Mouse (Mus musculus) heart, embryonic 15.5 days (tissue): ENCODE data around the gene Acat1. TPM values are rescaled to one million over a fixed set of nuclear protein-coding genes. Genes with fewer than 3 reads are reported as not detected.
A peak's percentile ranks its signal among the peaks of the same experiment; 100 is the strongest.

Experiments
- ATAC-seq: fragments of 200-750 bp; cut with Nextera tagmentation; replicated peaks from 2 replicates; pipeline ENCODE4 v1.8.0; 2017; ENCODE audit warnings: low read depth, moderate TSS enrichment; ENCODE audit not compliant: insufficient number of reproducible peaks, insufficient read depth, low FRiP score
- H3K27ac ChIP-seq: fragments of 300-500 bp; sonication (generic); 2 replicates; pipeline ENCODE4 v1.5.1; 2015; ENCODE audit warnings: mild to moderate bottlenecking, inconsistent platforms
- H3K27me3 ChIP-seq: fragments of 300-500 bp; sonication (generic); 2 replicates; pipeline ENCODE4 v1.6.1; 2015; ENCODE audit warnings: inconsistent platforms
- H3K36me3 ChIP-seq: fragments of 300-500 bp; sonication (generic); 2 replicates; pipeline ENCODE4 v1.6.1; 2015; ENCODE audit warnings: mild to moderate bottlenecking, inconsistent platforms
- H3K4me1 ChIP-seq: fragments of 300-500 bp; sonication (generic); replicated peaks from 2 replicates; pipeline ENCODE4 v1.6.1; 2015; ENCODE audit warnings: inconsistent platforms
- H3K4me2 ChIP-seq: fragments of 300-500 bp; sonication (generic); 2 replicates; pipeline ENCODE4 v1.6.1; 2015; ENCODE audit warnings: inconsistent platforms, mild to moderate bottlenecking, moderate library complexity
- H3K4me3 ChIP-seq: fragments of 300-500 bp; sonication (generic); 2 replicates; pipeline ENCODE4 v1.5.1; 2015; ENCODE audit warnings: mild to moderate bottlenecking, inconsistent platforms
- H3K9ac ChIP-seq: fragments of 300-500 bp; sonication (generic); 2 replicates; pipeline ENCODE4 v1.6.1; 2015; ENCODE audit warnings: mild to moderate bottlenecking, inconsistent platforms
- H3K9me3 ChIP-seq: fragments of 300-500 bp; sonication (generic); replicated peaks from 2 replicates; pipeline ENCODE4 v1.6.1; 2016; ENCODE audit warnings: inconsistent platforms
- WGBS: fragments of 180-500 bp; shearing (Covaris S2); methylation state at CpG from one replicate; pipeline ENCODE4 v1.1.7; 2015; ENCODE audit warnings: mixed read lengths; 5-methylcytosine and 5-hydroxymethylcytosine counted together
- polyA plus RNA-seq: library from polyadenylated mRNA; unstranded; fragments of >200 nt; fragmentation: Nextera tagmentation; extraction: Ambion mirVana; gene quantifications from 2 replicates; pipeline ENCODE4 v1.2.1, GENCODE M21; 2015

The Acat1 gene
- 189 and 222 TPM in 2 replicates for polyA plus RNA-seq

- ATAC-seq = peak; percentile 98
- Histone ChIP-seq H3K4me3 (peak within 1 kb of the TSS; percentile 69), H3K27me3 (no peaks in the 10 kb centered on the region), H3K27ac (peak within 1 kb of the TSS; percentile 86), H3K9me3 (no peaks in the 10 kb centered on the region), H3K4me2 (peak within 1 kb of the TSS; percentile 74), H3K4me1 (peaks cover 21% of the 10 kb centered on the region), H3K9ac (peak within 1 kb of the TSS; percentile 85), H3K36me3 (peaks cover 5% of the 10 kb centered on the region; the same call in 1 of the 2 replicates)
- WGBS = 2% methylated on average over 52 of the region's 52 CpGs
Measured at GRCm38 (mm10) chr9:53609968-53610781, at the start of gene Acat1. Acat1 (minus strand) TSS chr9:53610382.

GRCm38 (mm10) chr9:53634796-53635195 lies 24.6 kb upstream of the Acat1 start:
- Histone ChIP-seq H3K9ac (no peak overlapping the region), H3K4me1 (no peaks in the 10 kb centered on the region), H3K27ac (no peak overlapping the region), H3K36me3 (peaks cover 51% of the 10 kb centered on the region), H3K27me3 (no peaks in the 10 kb centered on the region), H3K4me2 (no peak overlapping the region), H3K9me3 (no peaks in the 10 kb centered on the region), H3K4me3 (no peak overlapping the region)
- WGBS = 92% methylated on average over 6 of the region's 6 CpGs
- ATAC-seq = no peak

GRCm38 (mm10) chr9:53615246-53615645 lies 5.1 kb upstream of the Acat1 start:
- H3K36me3 ChIP-seq = peaks cover 38% of the 10 kb centered on the region
- no peaks in the 10 kb centered on the region for H3K27me3 ChIP-seq
- H3K27ac ChIP-seq = 0 out of 2 replicates have a peak overlapping the region, but pooled peaks have one; percentile 24
- 0 out of 2 replicates have a peak, but pooled peaks cover 3% of the 10 kb centered on the region for H3K4me1 ChIP-seq
- ATAC-seq = no peak
- no peak overlapping the region for H3K9ac ChIP-seq
- no peaks in the 10 kb centered on the region for H3K9me3 ChIP-seq
- H3K4me3 ChIP-seq = no peak overlapping the region
- no peak overlapping the region for H3K4me2 ChIP-seq
- 37% methylated on average over 8 of the region's 8 CpGs for WGBS

GRCm38 (mm10) chr9:53614286-53614685 lies 4.1 kb upstream of the Acat1 start:
- Histone ChIP-seq H3K9ac (no peak overlapping the region), H3K36me3 (peaks cover 30% of the 10 kb centered on the region), H3K27ac (no peak overlapping the region), H3K9me3 (no peaks in the 10 kb centered on the region), H3K4me1 (peaks cover 6% of the 10 kb centered on the region; the same call in 1 of the 2 replicates), H3K4me3 (no peak overlapping the region), H3K4me2 (no peak overlapping the region), H3K27me3 (no peaks in the 10 kb centered on the region)
- WGBS = 85% methylated on average over 4 of the region's 4 CpGs
- ATAC-seq = no peak

GRCm38 (mm10) chr9:53609306-53609967 lies 745 bp downstream of the Acat1 start:
- no peaks in the 10 kb centered on the region for H3K9me3 ChIP-seq
- peak overlapping the region; percentile 86 for H3K27ac ChIP-seq
- no peak for ATAC-seq
- H3K4me3 ChIP-seq = peak overlapping the region; percentile 69
- H3K27me3 ChIP-seq = no peaks in the 10 kb centered on the region
- H3K4me1 ChIP-seq = peaks cover 26% of the 10 kb centered on the region
- H3K4me2 ChIP-seq = peak overlapping the region; percentile 74
- H3K9ac ChIP-seq = peak overlapping the region; percentile 85
- peaks cover 5% of the 10 kb centered on the region; the same call in 1 of the 2 replicates for H3K36me3 ChIP-seq
- WGBS = 63% methylated on average over 12 of the region's 12 CpGs

GRCm38 (mm10) chr9:53607816-53608215 lies 2.4 kb downstream of the Acat1 start:
- ATAC-seq = no peak
- Histone ChIP-seq H3K9ac (no peak overlapping the region), H3K4me2 (no peak overlapping the region), H3K27me3 (no peaks in the 10 kb centered on the region), H3K36me3 (no peaks in the 10 kb centered on the region; the same call in 1 of the 2 replicates), H3K4me1 (peaks cover 38% of the 10 kb centered on the region), H3K9me3 (no peaks in the 10 kb centered on the region), H3K4me3 (no peak overlapping the region), H3K27ac (no peak overlapping the region)
- WGBS = 90% methylated on average over 4 of the region's 4 CpGs

GRCm38 (mm10) chr9:53607192-53607591 lies 3.0 kb downstream of the Acat1 start:
- Histone ChIP-seq H3K4me2 (no peak overlapping the region), H3K4me3 (no peak overlapping the region), H3K27ac (no peak overlapping the region), H3K27me3 (no peaks in the 10 kb centered on the region), H3K9ac (no peak overlapping the region), H3K4me1 (peaks cover 38% of the 10 kb centered on the region), H3K36me3 (no peaks in the 10 kb centered on the region; the same call in 1 of the 2 replicates), H3K9me3 (no peaks in the 10 kb centered on the region)
- ATAC-seq = no peak
- 91% methylated on average over 3 of the region's 3 CpGs for WGBS

- Histone ChIP-seq H3K4me3 (no peak overlapping the region), H3K36me3 (no peaks in the 10 kb centered on the region; the same call in 1 of the 2 replicates), H3K4me2 (no peak overlapping the region), H3K27me3 (no peaks in the 10 kb centered on the region), H3K27ac (no peak overlapping the region), H3K9me3 (no peaks in the 10 kb centered on the region), H3K4me1 (peaks cover 38% of the 10 kb centered on the region), H3K9ac (no peak overlapping the region)
- 83% methylated on average over 5 of the region's 5 CpGs for WGBS
- ATAC-seq = no peak
Measured at GRCm38 (mm10) chr9:53604954-53605353, 5.2 kb downstream of the Acat1 start.

GRCm38 (mm10) chr9:53603849-53604248 lies 6.3 kb downstream of the Acat1 start:
- no peaks in the 10 kb centered on the region for H3K9me3 ChIP-seq
- peaks cover 30% of the 10 kb centered on the region for H3K4me1 ChIP-seq
- WGBS = 54% methylated on average over 3 of the region's 3 CpGs
- no peak overlapping the region for H3K4me3 ChIP-seq
- no peaks in the 10 kb centered on the region; the same call in 1 of the 2 replicates for H3K36me3 ChIP-seq
- H3K4me2 ChIP-seq = no peak overlapping the region
- no peaks in the 10 kb centered on the region for H3K27me3 ChIP-seq
- H3K9ac ChIP-seq = no peak overlapping the region
- H3K27ac ChIP-seq = peak overlapping the region; percentile 5
- no peak for ATAC-seq

GRCm38 (mm10) chr9:53603384-53603783 lies 6.8 kb downstream of the Acat1 start:
- Histone ChIP-seq H3K27ac (peak overlapping the region; percentile 5), H3K9me3 (no peaks in the 10 kb centered on the region), H3K4me3 (no peak overlapping the region), H3K4me1 (peaks cover 26% of the 10 kb centered on the region), H3K27me3 (no peaks in the 10 kb centered on the region), H3K4me2 (no peak overlapping the region), H3K9ac (no peak overlapping the region), H3K36me3 (no peaks in the 10 kb centered on the region; the same call in 1 of the 2 replicates)
- 69% methylated on average over 1 of the region's 1 CpGs for WGBS
- ATAC-seq = no peak

- H3K4me2 ChIP-seq = no peak overlapping the region
- 87% methylated on average over 2 of the region's 2 CpGs for WGBS
- H3K27ac ChIP-seq = no peak overlapping the region
- no peaks in the 10 kb centered on the region for H3K9me3 ChIP-seq
- ATAC-seq = no peak
- H3K27me3 ChIP-seq = no peaks in the 10 kb centered on the region
- H3K9ac ChIP-seq = no peak overlapping the region
- H3K4me3 ChIP-seq = no peak overlapping the region
- peaks cover 4% of the 10 kb centered on the region; the same call in 1 of the 2 replicates for H3K36me3 ChIP-seq
- peaks cover 21% of the 10 kb centered on the region for H3K4me1 ChIP-seq
Measured at GRCm38 (mm10) chr9:53601541-53601940, 8.6 kb downstream of the Acat1 start.
